Mouse (Mus musculus) megakaryocyte-erythroid progenitor cell, adult 5 weeks (primary cell): ENCODE results near the gene Scgb1b3. TPM values are rescaled to one million over a fixed set of nuclear protein-coding genes. Genes with fewer than 3 reads are reported as not detected.

Experiments used
- polyA plus RNA-seq: library from polyadenylated mRNA; stranded (reverse); fragments of >175 nt; gene quantifications from 2 replicates; pipeline ENCODE4 v1.2.3, GENCODE M21; 2012

Scgb1b3 gene
- polyA plus RNA-seq = not detected in 2 replicates

DNA sequence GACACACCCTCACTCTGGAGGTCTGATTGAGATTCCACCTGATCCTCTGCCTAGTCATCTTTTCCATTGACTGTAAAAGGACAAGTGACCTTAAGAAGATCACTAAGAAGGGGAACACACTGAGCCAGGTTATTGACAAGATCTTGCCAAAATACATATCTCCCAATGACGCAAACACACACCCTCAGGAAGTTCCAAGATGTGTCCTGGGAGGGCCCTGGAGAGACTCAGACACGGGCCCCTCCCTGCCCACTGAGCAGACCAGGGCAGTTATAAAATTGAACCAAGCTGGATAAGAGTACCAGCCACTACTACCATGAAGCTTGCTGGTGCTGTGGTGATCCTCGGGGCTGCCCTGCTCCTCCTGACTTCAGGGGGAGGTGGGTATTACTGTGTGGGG, at the start of gene Scgb1b3:
Gene Scgb1b3, plus strand, starts transcription at position 301 of the 400 bp plus-strand sequence.

DNA sequence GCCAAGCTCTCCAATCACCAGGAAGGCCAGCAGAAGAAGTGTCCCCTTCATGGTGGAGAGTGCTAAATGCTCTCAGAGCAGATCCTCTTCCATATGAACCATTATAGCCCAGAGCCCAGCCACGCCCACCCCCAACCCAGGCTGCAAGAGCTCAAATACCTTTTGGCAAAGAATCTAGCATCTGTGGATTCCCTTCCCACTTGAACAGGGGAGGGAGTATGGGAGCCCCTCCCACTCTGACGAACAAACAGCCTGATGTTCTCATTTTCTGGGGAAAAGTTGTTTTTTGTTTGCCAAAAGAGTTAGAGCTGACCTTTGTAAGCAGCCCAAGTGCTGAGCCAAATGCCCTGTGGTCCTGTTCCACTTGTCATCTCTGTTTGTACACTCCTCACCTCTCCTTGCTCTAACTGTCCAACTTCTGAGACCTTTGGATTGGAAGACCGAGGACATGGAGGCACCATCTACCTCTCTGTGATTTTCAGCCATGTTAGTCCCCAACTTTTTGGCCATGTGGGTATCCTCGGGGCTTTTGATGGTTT, 13.3 kb upstream of the Scgb1b3 start, which contains the start of gene Scgb2b3:
Gene Scgb2b3, minus strand, starts transcription at position 51 of the 539 bp plus-strand sequence.

Other genes starting within 250 kb of the Scgb1b3 start
- 4.3 TPM in 2 replicates for gene Scn1b, start 248.6 kb upstream of the Scgb1b3 start, polyA plus RNA-seq
- gene Gramd1a, start 219.7 kb upstream of the Scgb1b3 start, polyA plus RNA-seq = 206 and 233 TPM in 2 replicates
- gene Scgb2b2, start 85.1 kb upstream of the Scgb1b3 start, polyA plus RNA-seq = not detected in 2 replicates
- not detected in 2 replicates for gene Scgb1b2, start 83.8 kb upstream of the Scgb1b3 start, polyA plus RNA-seq
- gene Scgb2b3, start 13.5 kb upstream of the Scgb1b3 start, polyA plus RNA-seq = not detected in 2 replicates